Mouse (Mus musculus): Measurements from ENCODE around the gene Dusp13. TPM values are rescaled to one million over a fixed set of nuclear protein-coding genes. Genes with fewer than 3 reads are reported as not detected.

Gene Dusp13
- 0.39 TPM in 1 of 2 replicates, not detected in the other for polyA plus RNA-seq (2021; fragmentation: Nextera tagmentation)
- long read RNA-seq, experiment 1, partial matches to known transcripts = 0 of 1 reads
- long read RNA-seq, experiment 1, other reads (novel, unspliced or antisense) = 1 of 1 reads
- long read RNA-seq, experiment 2 = 0 reads

GRCm38 (mm10) chr14:21750881-21751542, at the start of gene Dusp13:
Gene Dusp13 (minus strand): TSS chr14:21751181.

GRCm38 (mm10) chr14:21750008-21750880, 737 bp downstream of the Dusp13 start, which contains the start of gene Samd8:
Gene Samd8 (plus strand): TSS chr14:21750531.

GRCm38 (mm10) chr14:21714486-21714885, 36.5 kb downstream of the Dusp13 start, which contains the start of gene Dupd1:
Gene Dupd1 (minus strand): TSS chr14:21714576.

Other genes with a start within 250 kb of the Dusp13 start
- gene Dupd1, start 36.6 kb downstream of the Dusp13 start, polyA plus RNA-seq (2021; fragmentation: Nextera tagmentation) = 0.24 and 0.46 TPM in 2 replicates
- 33.3 and 45.0 TPM in 2 replicates for gene Samd8, start 650 bp downstream of the Dusp13 start, polyA plus RNA-seq (2021; fragmentation: Nextera tagmentation)
- 328 and 329 TPM in 2 replicates for gene Vdac2, start 74.1 kb upstream of the Dusp13 start, polyA plus RNA-seq (2021; fragmentation: Nextera tagmentation)
- gene Comtd1, start 97.8 kb upstream of the Dusp13 start, polyA plus RNA-seq (2021; fragmentation: Nextera tagmentation) = 61.6 and 62.0 TPM in 2 replicates
- 0.35 and 0.39 TPM in 2 replicates for gene Zfp503, start 238.4 kb upstream of the Dusp13 start, polyA plus RNA-seq (2021; fragmentation: Nextera tagmentation)